Mouse (Mus musculus) ES-Bruce4 (cell line): ENCODE results near the gene Emsy. TPM values are rescaled to one million over a fixed set of nuclear protein-coding genes. Genes with fewer than 3 reads are reported as not detected.

Source experiments
- H3K27ac ChIP-seq: 2 replicates; pipeline ENCODE4 v1.5.1; 2012; ENCODE audit warnings: low read length, inconsistent platforms; ENCODE audit not compliant: insufficient read depth
- H3K27me3 ChIP-seq: 2 replicates; pipeline ENCODE4 v1.6.1; 2012; ENCODE audit warnings: mild to moderate bottlenecking, low read length, inconsistent platforms; ENCODE audit not compliant: control insufficient read depth, poor library complexity, insufficient read depth, severe bottlenecking
- H3K36me3 ChIP-seq: 2 replicates; pipeline ENCODE4 v1.6.1; 2012; ENCODE audit warnings: inconsistent platforms, mild to moderate bottlenecking, low read length, moderate library complexity; ENCODE audit not compliant: control insufficient read depth, poor library complexity, insufficient read depth, severe bottlenecking
- H3K4me1 ChIP-seq: one replicate; pipeline ENCODE4 v1.8.1; 2011; ENCODE audit warnings: low read length; ENCODE audit not compliant: control insufficient read depth, insufficient read depth
- H3K4me3 ChIP-seq: 2 replicates; pipeline ENCODE4 v1.5.1; 2011; ENCODE audit warnings: low read depth, mild to moderate bottlenecking, low read length
- H3K9ac ChIP-seq: 2 replicates; pipeline ENCODE4 v1.6.1; 2012; ENCODE audit warnings: low read depth, mild to moderate bottlenecking, inconsistent platforms; ENCODE audit not compliant: poor library complexity, severe bottlenecking
- H3K9me3 ChIP-seq: replicated peaks from 2 replicates; pipeline ENCODE4 v1.6.1; 2012; ENCODE audit warnings: mild to moderate bottlenecking, low read length, inconsistent platforms; ENCODE audit not compliant: control insufficient read depth, poor library complexity, insufficient read depth, severe bottlenecking
- CTCF ChIP-seq: IDR thresholded peaks from one replicate; pipeline ENCODE4 v1.8.1; 2011; ENCODE audit warnings: low read depth, low read length
- EP300 ChIP-seq: IDR thresholded peaks from 2 replicates; pipeline ENCODE4 v1.6.1; 2011; ENCODE audit warnings: low read depth, low read length; ENCODE audit not compliant: insufficient read depth
- POLR2A ChIP-seq: IDR thresholded peaks from one replicate; pipeline ENCODE4 v1.8.1; 2011; ENCODE audit warnings: low read length; ENCODE audit not compliant: insufficient read depth
- polyA plus RNA-seq: library from polyadenylated mRNA; stranded (reverse); fragments of >200 nt; gene quantifications from 2 replicates; pipeline ENCODE4 v1.2.4, GENCODE M21; 2011; ENCODE audit warnings: low read depth; ENCODE audit not compliant: missing spikeins, insufficient read depth, insufficient read length

The Emsy gene
- polyA plus RNA-seq, 1 experiment = 61.2 TPM

- Histone ChIP-seq H3K9ac (no peak overlapping the region), H3K27me3 (no peaks in the 10 kb centered on the region), H3K4me1 (no peaks in the 10 kb centered on the region), H3K9me3 (no peaks in the 10 kb centered on the region), H3K4me3 (no peak overlapping the region), H3K36me3 (no peaks in the 10 kb centered on the region), H3K27ac (no peak overlapping the region)
- no peak for TF ChIP-seq POLR2A
- no peak for TF ChIP-seq CTCF
- TF ChIP-seq EP300 = no peak
Measured at GRCm38 (mm10) chr7:98556767-98557394, 99.7 kb downstream of the Emsy start.

GRCm38 (mm10) chr7:98551041-98551440, 105.5 kb downstream of the Emsy start:
- no peak for TF ChIP-seq EP300
- no peak for TF ChIP-seq CTCF
- H3K9ac ChIP-seq = no peak overlapping the region
- H3K27me3 ChIP-seq = no peaks in the 10 kb centered on the region
- H3K4me1 ChIP-seq = peaks cover 4% of the 10 kb centered on the region
- no peak overlapping the region for H3K4me3 ChIP-seq
- no peak overlapping the region for H3K27ac ChIP-seq
- no peaks in the 10 kb centered on the region for H3K36me3 ChIP-seq
- no peaks in the 10 kb centered on the region for H3K9me3 ChIP-seq

DNA sequence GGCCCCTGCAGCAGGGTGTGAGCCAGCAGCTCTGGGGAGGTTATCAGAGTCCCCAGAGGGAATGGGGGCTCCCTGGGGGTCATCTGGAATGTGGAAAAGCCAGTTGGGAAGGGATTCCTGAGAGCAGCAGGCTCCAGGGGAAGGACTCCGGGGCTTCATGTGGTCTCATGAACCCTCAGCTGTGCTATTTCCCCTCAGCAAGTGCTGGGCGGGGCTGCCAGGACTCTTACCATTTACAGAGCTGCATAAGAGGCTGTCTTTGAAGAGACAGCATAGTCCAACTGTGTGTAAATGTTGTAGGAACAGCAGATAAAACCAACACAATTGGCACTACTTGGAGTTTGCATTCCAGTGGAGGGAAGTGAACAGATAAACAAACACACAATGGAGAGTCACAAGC, 106.0 kb downstream of the Emsy start:
- no peaks in the 10 kb centered on the region for H3K9me3 ChIP-seq
- no peaks in the 10 kb centered on the region for H3K36me3 ChIP-seq
- H3K4me3 ChIP-seq = no peak overlapping the region
- H3K27me3 ChIP-seq = no peaks in the 10 kb centered on the region
- TF ChIP-seq EP300 (no peak), POLR2A (no peak), CTCF (no peak)
- no peak overlapping the region for H3K27ac ChIP-seq
- H3K4me1 ChIP-seq = peaks cover 4% of the 10 kb centered on the region
- H3K9ac ChIP-seq = no peak overlapping the region

GRCm38 (mm10) chr7:98548839-98549238, 107.7 kb downstream of the Emsy start:
- H3K9me3 ChIP-seq = no peaks in the 10 kb centered on the region
- H3K27ac ChIP-seq = no peak overlapping the region
- H3K4me3 ChIP-seq = no peak overlapping the region
- no peaks in the 10 kb centered on the region for H3K27me3 ChIP-seq
- TF ChIP-seq EP300 = no peak
- no peak for TF ChIP-seq POLR2A
- TF ChIP-seq CTCF = no peak
- peaks cover 6% of the 10 kb centered on the region for H3K4me1 ChIP-seq
- H3K36me3 ChIP-seq = no peaks in the 10 kb centered on the region
- no peak overlapping the region for H3K9ac ChIP-seq

GRCm38 (mm10) chr7:98544556-98544955, 112.0 kb downstream of the Emsy start:
- Histone ChIP-seq H3K4me1 (peaks cover 2% of the 10 kb centered on the region), H3K9me3 (no peaks in the 10 kb centered on the region), H3K36me3 (no peaks in the 10 kb centered on the region), H3K27ac (no peak overlapping the region), H3K27me3 (no peaks in the 10 kb centered on the region), H3K4me3 (no peak overlapping the region), H3K9ac (no peak overlapping the region)
- no peak for TF ChIP-seq CTCF
- no peak for TF ChIP-seq POLR2A

DNA sequence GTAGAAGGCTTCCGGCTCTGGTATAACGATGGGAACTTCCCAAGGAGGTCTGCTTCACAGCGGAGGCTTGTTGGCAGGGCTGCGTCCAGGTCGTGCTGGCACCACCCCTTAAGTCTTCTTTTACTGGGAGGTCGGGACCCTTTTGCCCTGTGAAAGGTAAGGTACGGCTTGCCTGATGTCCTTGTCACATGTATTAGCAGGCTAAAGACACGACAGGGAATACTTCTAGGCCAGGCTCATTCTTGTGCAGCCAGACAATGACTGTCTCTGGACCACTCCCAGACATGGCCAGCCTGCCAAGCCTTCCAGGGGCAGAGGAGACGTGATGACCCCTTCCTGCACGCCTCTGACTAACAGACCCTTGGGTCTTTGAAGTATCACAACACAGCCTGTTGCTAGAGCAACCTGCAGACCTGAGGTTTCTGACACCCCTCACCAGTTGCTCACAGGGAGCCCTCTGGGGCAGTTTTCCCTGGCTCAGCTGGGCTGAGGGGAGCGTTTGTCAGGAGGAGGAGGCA, 112.7 kb downstream of the Emsy start:
- Histone ChIP-seq H3K27ac (no peak overlapping the region), H3K4me1 (peaks cover 2% of the 10 kb centered on the region), H3K27me3 (no peaks in the 10 kb centered on the region), H3K9ac (no peak overlapping the region), H3K4me3 (no peak overlapping the region), H3K36me3 (no peaks in the 10 kb centered on the region), H3K9me3 (no peaks in the 10 kb centered on the region)
- TF ChIP-seq CTCF (no peak), POLR2A (no peak), EP300 (no peak)
